In genomic region chr5:92309681-92310511, GRCm38 (mm10) we compare ENCODE assay signal across 8 mouse cellular contexts. TPM values are rescaled to one million over a fixed set of nuclear protein-coding genes. Genes with fewer than 3 reads are reported as not detected.
A peak's percentile ranks its signal among the peaks of the same experiment; 100 is the strongest.
DNase-seq lines count a peak whose midpoint lies in the region; ATAC-seq lines count a peak whose summit lies in the region.

TSS of gene Sdad1 (minus strand) at chr5:92310479.

- peak within 1 kb of the TSS; percentile 62 for H3K27ac ChIP-seq in intestine, embryonic 14.5 days (ENCODE audit: low read depth)

- no peaks in the 10 kb centered on the region for H3K9me3 ChIP-seq in intestine, embryonic 14.5 days (ENCODE audit: control insufficient read depth, low read length)

- 2% methylated on average over 41 of the region's 41 CpGs for WGBS in intestine, embryonic 14.5 days

- DNase-seq in adrenal gland, adult (ENCODE audit: inconsistent age in 2 of 2, low spot score in 1 of 2) = peak; percentile 94 to 98
- peak; percentile 96 for DNase-seq in embryo, embryonic 10.5 days (ENCODE audit: low spot score)
- peak; percentile 89 for DNase-seq in gastrocnemius, postnatal 25 days
- DNase-seq in intestine, embryonic 14.5 days (ENCODE audit: low spot score) = peak; percentile 97
- peak; percentile 97 for DNase-seq in left cerebral cortex, postnatal 14 days (ENCODE audit: low spot score in 2 of 2)
- DNase-seq in mesoderm, embryonic 11.5 days (ENCODE audit: low read depth, low spot score) = peak; percentile 96
- peak; percentile 94 to 95 for DNase-seq in right cerebral cortex, postnatal 36 days (ENCODE audit: low spot score in 2 of 2)
- DNase-seq in yolk sac, embryonic 10.5 days (ENCODE audit: low spot score) = peak; percentile 93

- peak within 1 kb of the TSS; percentile 66 for H3K4me3 ChIP-seq in intestine, embryonic 14.5 days (ENCODE audit: low read depth, low read length)

- peak; percentile 93 for ATAC-seq in intestine, embryonic 14.5 days (replicated peaks; ENCODE audit: low FRiP score, low TSS enrichment, low read depth)

- intact Hi-C loops in left cerebral cortex, postnatal 14 days (cut with DNase I) = no loop called here

- H3K4me1 ChIP-seq in intestine, embryonic 14.5 days (replicated peaks; ENCODE audit: control insufficient read depth, insufficient read depth, low read length) = peaks cover 11% of the 10 kb centered on the region; the same call in 1 of the 2 replicates

- peak within 1 kb of the TSS; percentile 63 for H3K9ac ChIP-seq in intestine, embryonic 14.5 days (ENCODE audit: low read length)

- H3K36me3 ChIP-seq in intestine, embryonic 14.5 days (ENCODE audit: control insufficient read depth, insufficient read depth, low read length) = peaks cover 15% of the 10 kb centered on the region

- peak within 1 kb of the TSS; percentile 53 for H3K4me2 ChIP-seq in intestine, embryonic 14.5 days (ENCODE audit: low read length)

- H3K27me3 ChIP-seq in intestine, embryonic 14.5 days (replicated peaks; ENCODE audit: control insufficient read depth, insufficient read depth, low read length) = no peaks in the 10 kb centered on the region

RNA-seq across cellular contexts. Expression of gene Sdad1, which starts in this region (rescaled TPM):
- total RNA-seq in gastrocnemius, postnatal 25 days (2021) = 10 to 100 TPM; 15.0 to 15.7 TPM
- 47.4 and 51.3 TPM in 2 replicates for polyA plus RNA-seq in intestine, embryonic 14.5 days (2014; fragmentation: Nextera tagmentation; extraction: Ambion mirVana)
- total RNA-seq in left cerebral cortex, postnatal 14 days (2021) = 10 to 100 TPM; 18.6 to 20.2 TPM

Comparison
In these comparisons a context has a peak if more than half of its experiments do, and no peak if none do; other contexts are left out.
1. Peak in every context shown above with its lines: DNase-seq, ATAC-seq, H3K4me3 ChIP-seq and H3K27ac ChIP-seq.